Mouse (Mus musculus): ENCODE measurements around the gene Vwa7. TPM values are rescaled to one million over a fixed set of nuclear protein-coding genes. Genes with fewer than 3 reads are reported as not detected.
"Not testable (repeated sequence)": the region's sequence is repeated elsewhere in the genome, so short reads cannot be mapped to it uniquely, and the experiment has no call there.

The Vwa7 gene
- polyA plus RNA-seq, 1 experiment from 2014 or later = 0.14 TPM

- 94% methylated on average over 10 of the region's 10 CpGs for WGBS
- H3K27me3 ChIP-seq (replicated peaks; ENCODE audit: control insufficient read depth, insufficient read depth, low read length) = no peaks in the 10 kb centered on the region
- H3K9ac ChIP-seq (replicated peaks; ENCODE audit: low read depth, low read length) = no peak overlapping the region
- H3K9me3 ChIP-seq (ENCODE audit: control insufficient read depth, low read length) = no peaks in the 10 kb centered on the region
- no peak overlapping the region for H3K27ac ChIP-seq (ENCODE audit: low read length)
- no peak overlapping the region for H3K4me3 ChIP-seq (replicated peaks; ENCODE audit: low read length)
- no peak overlapping the region for H3K4me2 ChIP-seq (ENCODE audit: low read length)
- H3K36me3 ChIP-seq (ENCODE audit: control insufficient read depth, insufficient read depth) = peaks cover 21% of the 10 kb centered on the region
- peaks cover 18% of the 10 kb centered on the region for H3K4me1 ChIP-seq (replicated peaks; ENCODE audit: control insufficient read depth, insufficient read depth, low read length)
- no peak for ATAC-seq
Observed at GRCm38 (mm10) chr17:35005158-35005557, 11.2 kb upstream of the Vwa7 start.

GRCm38 (mm10) chr17:35005902-35006301, 10.5 kb upstream of the Vwa7 start:
- not testable (repeated sequence) for H3K9ac ChIP-seq (replicated peaks; ENCODE audit: low read depth, low read length); H3K9me3 ChIP-seq (ENCODE audit: control insufficient read depth, low read length); H3K4me3 ChIP-seq (replicated peaks; ENCODE audit: low read length); H3K4me2 ChIP-seq (ENCODE audit: low read length); H3K27me3 ChIP-seq (replicated peaks; ENCODE audit: control insufficient read depth, insufficient read depth, low read length); ATAC-seq; H3K27ac ChIP-seq (ENCODE audit: low read length)
- Histone ChIP-seq H3K4me1 (replicated peaks; ENCODE audit: control insufficient read depth, insufficient read depth, low read length) (peaks cover 18% of the 10 kb centered on the region), H3K36me3 (ENCODE audit: control insufficient read depth, insufficient read depth) (peaks cover 25% of the 10 kb centered on the region)
- 96% methylated on average over 4 of the region's 5 CpGs for WGBS

GRCm38 (mm10) chr17:35007387-35007991, 8.9 kb upstream of the Vwa7 start:
- Histone ChIP-seq H3K27ac (ENCODE audit: low read length) (no peak overlapping the region), H3K4me2 (ENCODE audit: low read length) (no peak overlapping the region), H3K27me3 (replicated peaks; ENCODE audit: control insufficient read depth, insufficient read depth, low read length) (no peaks in the 10 kb centered on the region), H3K9me3 (ENCODE audit: control insufficient read depth, low read length) (no peaks in the 10 kb centered on the region), H3K9ac (replicated peaks; ENCODE audit: low read depth, low read length) (no peak overlapping the region), H3K36me3 (ENCODE audit: control insufficient read depth, insufficient read depth) (peaks cover 35% of the 10 kb centered on the region), H3K4me3 (replicated peaks; ENCODE audit: low read length) (no peak overlapping the region), H3K4me1 (replicated peaks; ENCODE audit: control insufficient read depth, insufficient read depth, low read length) (peaks cover 10% of the 10 kb centered on the region)
- 96% methylated on average over 7 of the region's 7 CpGs for WGBS
- no peak for ATAC-seq

- Histone ChIP-seq H3K36me3 (ENCODE audit: control insufficient read depth, insufficient read depth) (peaks cover 45% of the 10 kb centered on the region), H3K4me2 (ENCODE audit: low read length) (no peak overlapping the region), H3K9me3 (ENCODE audit: control insufficient read depth, low read length) (no peaks in the 10 kb centered on the region), H3K4me3 (replicated peaks; ENCODE audit: low read length) (no peak overlapping the region), H3K4me1 (replicated peaks; ENCODE audit: control insufficient read depth, insufficient read depth, low read length) (no peaks in the 10 kb centered on the region), H3K27ac (ENCODE audit: low read length) (no peak overlapping the region), H3K9ac (replicated peaks; ENCODE audit: low read depth, low read length) (no peak overlapping the region), H3K27me3 (replicated peaks; ENCODE audit: control insufficient read depth, insufficient read depth, low read length) (no peaks in the 10 kb centered on the region)
- 87% methylated on average over 7 of the region's 7 CpGs for WGBS
- ATAC-seq = no peak
Observed at GRCm38 (mm10) chr17:35009586-35009985, 6.8 kb upstream of the Vwa7 start.

GRCm38 (mm10) chr17:35011440-35011839, 4.9 kb upstream of the Vwa7 start:
- Histone ChIP-seq H3K4me1 (replicated peaks; ENCODE audit: control insufficient read depth, insufficient read depth, low read length) (peaks cover 6% of the 10 kb centered on the region; the same call in 1 of the 2 replicates), H3K27me3 (replicated peaks; ENCODE audit: control insufficient read depth, insufficient read depth, low read length) (no peaks in the 10 kb centered on the region), H3K4me3 (replicated peaks; ENCODE audit: low read length) (no peak overlapping the region), H3K36me3 (ENCODE audit: control insufficient read depth, insufficient read depth) (peaks cover 42% of the 10 kb centered on the region), H3K4me2 (ENCODE audit: low read length) (no peak overlapping the region), H3K9me3 (ENCODE audit: control insufficient read depth, low read length) (no peaks in the 10 kb centered on the region), H3K27ac (ENCODE audit: low read length) (no peak overlapping the region), H3K9ac (replicated peaks; ENCODE audit: low read depth, low read length) (no peak overlapping the region)
- WGBS = 93% methylated on average over 8 of the region's 8 CpGs
- ATAC-seq = no peak

GRCm38 (mm10) chr17:35012430-35012829, 3.9 kb upstream of the Vwa7 start:
- Histone ChIP-seq H3K27me3 (replicated peaks; ENCODE audit: control insufficient read depth, insufficient read depth, low read length) (no peaks in the 10 kb centered on the region), H3K4me3 (replicated peaks; ENCODE audit: low read length) (no peak overlapping the region), H3K27ac (ENCODE audit: low read length) (no peak overlapping the region), H3K4me2 (ENCODE audit: low read length) (no peak overlapping the region), H3K9me3 (ENCODE audit: control insufficient read depth, low read length) (no peaks in the 10 kb centered on the region), H3K9ac (replicated peaks; ENCODE audit: low read depth, low read length) (no peak overlapping the region), H3K4me1 (replicated peaks; ENCODE audit: control insufficient read depth, insufficient read depth, low read length) (peaks cover 6% of the 10 kb centered on the region; the same call in 1 of the 2 replicates), H3K36me3 (ENCODE audit: control insufficient read depth, insufficient read depth) (peaks cover 42% of the 10 kb centered on the region)
- no peak for ATAC-seq
- 92% methylated on average over 13 of the region's 13 CpGs for WGBS

- H3K4me3 ChIP-seq (replicated peaks; ENCODE audit: low read length) = no peak overlapping the region
- H3K9me3 ChIP-seq (ENCODE audit: control insufficient read depth, low read length) = no peaks in the 10 kb centered on the region
- no peak for ATAC-seq
- H3K36me3 ChIP-seq (ENCODE audit: control insufficient read depth, insufficient read depth) = peaks cover 40% of the 10 kb centered on the region
- 88% methylated on average over 6 of the region's 6 CpGs for WGBS
- no peaks in the 10 kb centered on the region for H3K27me3 ChIP-seq (replicated peaks; ENCODE audit: control insufficient read depth, insufficient read depth, low read length)
- H3K27ac ChIP-seq (ENCODE audit: low read length) = no peak overlapping the region
- H3K4me2 ChIP-seq (ENCODE audit: low read length) = no peak overlapping the region
- H3K4me1 ChIP-seq (replicated peaks; ENCODE audit: control insufficient read depth, insufficient read depth, low read length) = peaks cover 6% of the 10 kb centered on the region; the same call in 1 of the 2 replicates
- H3K9ac ChIP-seq (replicated peaks; ENCODE audit: low read depth, low read length) = no peak overlapping the region
Observed at GRCm38 (mm10) chr17:35013221-35013620, 3.2 kb upstream of the Vwa7 start.

GRCm38 (mm10) chr17:35015296-35015695, 1.1 kb upstream of the Vwa7 start:
- ATAC-seq = no peak
- Histone ChIP-seq H3K4me2 (ENCODE audit: low read length) (no peak overlapping the region), H3K27ac (ENCODE audit: low read length) (no peak overlapping the region), H3K27me3 (replicated peaks; ENCODE audit: control insufficient read depth, insufficient read depth, low read length) (no peaks in the 10 kb centered on the region), H3K9me3 (ENCODE audit: control insufficient read depth, low read length) (no peaks in the 10 kb centered on the region), H3K4me1 (replicated peaks; ENCODE audit: control insufficient read depth, insufficient read depth, low read length) (peaks cover 6% of the 10 kb centered on the region; the same call in 1 of the 2 replicates), H3K36me3 (ENCODE audit: control insufficient read depth, insufficient read depth) (peaks cover 34% of the 10 kb centered on the region), H3K4me3 (replicated peaks; ENCODE audit: low read length) (no peak overlapping the region), H3K9ac (replicated peaks; ENCODE audit: low read depth, low read length) (no peak overlapping the region)
- 92% methylated on average over 16 of the region's 16 CpGs for WGBS

- Histone ChIP-seq H3K4me2 (ENCODE audit: low read length) (no peak overlapping the region), H3K36me3 (ENCODE audit: control insufficient read depth, insufficient read depth) (peaks cover 21% of the 10 kb centered on the region), H3K9me3 (ENCODE audit: control insufficient read depth, low read length) (no peaks in the 10 kb centered on the region), H3K4me1 (replicated peaks; ENCODE audit: control insufficient read depth, insufficient read depth, low read length) (peaks cover 12% of the 10 kb centered on the region), H3K27me3 (replicated peaks; ENCODE audit: control insufficient read depth, insufficient read depth, low read length) (no peaks in the 10 kb centered on the region), H3K9ac (replicated peaks; ENCODE audit: low read depth, low read length) (no peak overlapping the region), H3K27ac (ENCODE audit: low read length) (no peak overlapping the region), H3K4me3 (replicated peaks; ENCODE audit: low read length) (no peak overlapping the region)
- 82% methylated on average over 10 of the region's 10 CpGs for WGBS
- no peak for ATAC-seq
Observed at GRCm38 (mm10) chr17:35016791-35017705, 669 bp downstream of the Vwa7 start.

Data from forebrain, embryonic 16.5 days (tissue).